Mouse (Mus musculus) cerebellum, postnatal 10 days (tissue): ENCODE measurements around the gene Dspp.
A peak's percentile ranks its signal among the peaks of the same experiment; 100 is the strongest.

ENCODE experiments used
- DNase-seq, 2 experiments: peaks; one replicate each; pipeline ENCODE4 v3.0.0; 2021; ENCODE audit warnings: mixed read lengths in 2 of 2

Dspp gene

DNA sequence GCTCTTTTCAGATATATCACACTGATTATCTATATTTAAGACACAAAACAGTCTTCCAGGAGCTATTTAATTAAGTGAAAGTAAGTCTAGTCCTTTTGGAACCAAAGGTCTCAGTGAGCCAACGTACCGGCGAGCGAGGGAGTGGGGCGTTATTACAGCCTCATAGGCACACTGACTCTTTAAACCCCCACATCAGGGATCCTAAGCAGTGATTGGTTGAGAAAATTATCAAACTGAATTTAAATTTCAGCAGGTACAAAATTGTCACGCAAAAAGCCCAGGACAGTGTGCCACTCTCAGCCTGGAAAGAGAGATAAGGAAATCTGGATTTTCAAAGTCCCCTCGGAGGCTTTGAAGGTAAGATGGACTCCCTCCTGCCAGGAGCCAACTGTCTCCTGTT lies at the start of gene Dspp:
Gene Dspp, plus strand, starts transcription at position 301 of the 400 bp plus-strand sequence.
- DNase-seq: no peak

DNA sequence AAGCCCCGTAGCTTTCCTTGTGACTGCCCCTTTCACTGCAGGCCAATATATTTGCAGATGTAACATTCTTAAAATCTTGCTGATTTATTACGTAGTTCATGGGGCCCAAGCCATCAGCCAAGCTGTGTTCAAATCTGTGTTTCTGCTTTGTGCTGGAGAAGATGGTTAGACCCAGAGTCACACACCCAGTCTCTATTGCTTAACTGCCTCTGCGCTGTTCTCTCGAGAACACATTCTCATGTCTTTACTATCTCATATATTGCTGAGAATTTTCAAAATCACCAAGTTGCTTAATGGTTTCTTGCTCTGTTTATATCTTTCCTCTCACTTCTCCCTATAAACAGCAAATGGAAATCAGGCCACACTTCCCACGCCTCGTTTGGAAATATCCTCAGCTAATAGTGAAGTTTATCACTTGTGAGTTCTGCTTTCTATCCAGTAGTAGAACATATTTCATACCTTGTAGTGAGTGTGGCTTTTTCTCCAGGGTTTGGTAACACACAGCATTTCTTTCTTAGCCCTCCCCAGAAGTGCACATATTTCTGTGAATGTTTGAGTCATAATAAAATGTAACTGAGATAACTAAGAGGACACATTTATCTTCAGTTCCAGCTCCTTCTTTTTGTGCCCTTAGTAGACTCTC lies 46.4 kb upstream of the Dspp start:
- DNase-seq: no peak

DNA sequence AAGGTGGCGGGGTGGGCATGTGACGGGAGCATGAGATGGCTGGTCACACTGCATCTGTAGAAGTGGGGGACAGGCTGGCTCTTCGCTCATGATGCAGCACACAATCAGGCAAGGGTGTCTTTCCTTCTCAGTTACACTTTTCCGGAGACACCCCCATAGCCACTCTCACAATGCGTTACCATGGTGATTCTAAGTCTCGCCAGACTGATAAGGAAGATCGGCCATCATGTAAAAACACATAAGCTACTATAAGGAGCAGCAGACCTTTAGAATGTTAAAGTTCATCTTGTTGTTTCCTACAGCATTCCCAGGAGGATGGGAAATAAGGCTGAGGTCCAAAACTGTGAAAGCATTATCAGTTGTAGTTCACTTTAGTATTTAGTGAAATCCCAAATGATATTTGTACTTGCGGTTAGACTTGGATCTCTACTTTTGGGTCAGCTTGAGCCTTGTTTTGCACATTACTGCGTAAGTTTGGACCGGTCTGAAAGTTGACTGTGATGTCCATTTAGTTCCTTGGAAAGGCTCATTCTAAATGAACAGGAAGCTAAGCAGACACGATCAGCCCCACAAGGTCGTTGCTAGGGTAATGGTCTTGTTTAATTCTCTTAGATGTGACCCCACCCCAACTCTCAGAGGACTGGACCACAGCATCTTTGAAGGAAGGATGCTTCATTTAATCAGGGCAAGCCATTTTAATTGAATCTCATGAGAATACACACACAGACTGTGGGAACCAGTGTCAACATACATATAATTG lies 43.8 kb upstream of the Dspp start:
- no peak for DNase-seq

DNA sequence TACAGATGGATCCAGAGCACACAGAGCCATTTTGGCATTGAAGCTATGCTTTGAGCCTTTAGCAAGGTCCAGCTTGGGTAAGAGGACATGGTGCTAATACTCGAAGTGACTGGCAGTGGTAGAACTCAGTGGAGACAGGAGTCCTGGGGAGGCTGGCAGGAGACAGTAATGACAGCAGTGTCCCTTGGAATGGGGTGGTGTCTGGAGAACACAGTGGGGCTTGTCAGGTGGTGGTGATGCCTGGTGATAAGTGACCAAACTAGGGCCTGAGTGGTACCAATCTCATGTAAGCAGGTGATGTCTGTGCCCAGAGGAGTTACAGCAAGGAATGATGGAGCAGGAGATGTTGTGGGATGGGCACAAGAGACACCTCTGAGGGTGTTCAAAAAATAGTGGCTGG lies 43.2 kb upstream of the Dspp start:
- DNase-seq: no peak

DNA sequence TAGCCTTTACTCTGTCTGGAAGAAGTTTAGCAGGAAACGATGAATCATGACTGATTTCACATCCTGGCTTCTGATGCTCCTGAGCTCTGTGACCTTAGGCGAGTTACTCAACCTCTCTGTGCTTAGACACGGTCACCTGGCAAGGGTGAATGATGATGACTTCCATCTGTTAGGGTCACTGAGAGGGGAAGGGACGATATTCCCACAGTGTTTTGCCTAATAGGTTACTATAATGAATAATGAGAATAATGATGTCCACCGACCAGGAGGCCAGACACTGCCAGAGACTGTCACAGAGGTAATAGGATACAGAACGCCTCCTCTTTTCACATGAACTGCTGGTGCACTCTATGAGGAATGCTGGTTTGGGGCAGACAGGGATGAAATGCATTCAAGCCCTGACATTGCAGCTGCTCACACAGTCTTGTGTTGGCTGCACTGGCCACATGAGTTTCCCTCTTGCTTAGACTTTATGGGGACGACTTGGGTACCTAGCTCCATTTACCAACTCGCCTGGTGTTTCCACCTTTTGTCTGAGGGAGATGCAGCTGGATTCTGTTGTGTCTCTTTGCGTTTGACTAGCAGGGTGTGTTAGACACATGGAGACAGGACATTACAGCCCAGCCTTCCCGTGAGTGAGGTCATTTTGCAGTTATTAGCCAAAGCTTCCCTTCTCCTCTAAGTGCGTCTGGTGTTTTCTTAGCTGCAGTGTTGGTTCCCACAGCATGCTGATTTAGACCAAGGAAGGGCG lies 42.1 kb upstream of the Dspp start:
- no peak for DNase-seq

DNA sequence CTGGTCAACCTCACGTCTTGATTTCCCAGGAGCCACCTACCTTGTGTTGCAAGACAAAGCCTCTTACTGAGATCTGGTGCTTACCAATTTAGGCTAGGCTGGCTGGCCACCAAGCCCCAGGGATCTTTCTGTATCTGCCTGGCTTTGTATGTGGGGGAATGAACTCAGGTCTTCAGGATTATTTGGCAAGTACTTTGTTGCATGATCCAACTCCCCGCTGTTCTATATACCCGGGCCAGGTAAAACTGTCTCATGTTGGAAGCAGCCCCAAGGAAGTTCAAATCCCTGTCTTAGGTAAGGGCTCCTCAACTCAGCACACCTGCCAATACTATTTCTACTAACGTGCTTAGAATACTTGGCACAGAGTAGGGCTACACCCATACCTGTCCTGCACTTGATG lies 39.6 kb upstream of the Dspp start:
- DNase-seq: peak in 1 of 2 experiments; percentile 34

DNA sequence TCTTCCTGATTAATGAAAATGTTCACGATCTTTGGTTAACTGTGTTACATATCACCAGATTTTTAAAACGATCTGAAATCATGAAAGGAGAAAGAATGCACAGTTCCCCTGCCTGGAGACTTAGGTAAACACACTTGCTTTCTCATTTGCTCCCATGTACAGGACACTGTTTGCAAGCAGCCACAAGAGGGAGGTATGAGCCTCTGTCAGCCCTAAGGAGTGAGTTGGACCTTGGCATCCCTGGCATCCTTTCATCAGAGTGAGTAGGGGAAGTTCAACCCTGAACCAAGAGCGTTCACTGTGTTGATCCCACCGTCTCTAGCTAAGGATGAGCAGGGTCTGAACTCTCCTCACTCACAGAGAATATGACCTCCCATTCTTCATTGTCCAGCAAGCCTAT lies 39.0 kb upstream of the Dspp start:
- peak; percentile 44 to 57 for DNase-seq

DNA sequence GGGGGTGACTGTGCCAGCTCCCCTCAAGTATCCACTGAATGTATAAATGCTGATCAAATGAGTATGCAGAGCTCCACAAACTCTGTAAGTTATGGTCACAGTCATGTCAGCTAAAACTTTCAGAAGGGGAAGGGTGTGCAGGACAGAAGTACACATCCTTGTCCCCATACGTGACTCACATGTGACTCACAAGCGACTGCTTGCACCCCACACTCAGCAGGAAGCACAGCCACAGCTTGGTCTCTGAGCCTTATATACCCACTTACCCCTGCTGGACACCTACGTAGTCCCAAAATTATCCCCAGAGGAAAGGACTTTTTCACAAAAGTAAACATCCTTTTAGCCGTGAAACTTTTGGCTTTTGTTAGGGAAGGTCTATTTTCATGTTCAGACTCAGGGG lies 36.8 kb upstream of the Dspp start:
- DNase-seq: no peak

DNA sequence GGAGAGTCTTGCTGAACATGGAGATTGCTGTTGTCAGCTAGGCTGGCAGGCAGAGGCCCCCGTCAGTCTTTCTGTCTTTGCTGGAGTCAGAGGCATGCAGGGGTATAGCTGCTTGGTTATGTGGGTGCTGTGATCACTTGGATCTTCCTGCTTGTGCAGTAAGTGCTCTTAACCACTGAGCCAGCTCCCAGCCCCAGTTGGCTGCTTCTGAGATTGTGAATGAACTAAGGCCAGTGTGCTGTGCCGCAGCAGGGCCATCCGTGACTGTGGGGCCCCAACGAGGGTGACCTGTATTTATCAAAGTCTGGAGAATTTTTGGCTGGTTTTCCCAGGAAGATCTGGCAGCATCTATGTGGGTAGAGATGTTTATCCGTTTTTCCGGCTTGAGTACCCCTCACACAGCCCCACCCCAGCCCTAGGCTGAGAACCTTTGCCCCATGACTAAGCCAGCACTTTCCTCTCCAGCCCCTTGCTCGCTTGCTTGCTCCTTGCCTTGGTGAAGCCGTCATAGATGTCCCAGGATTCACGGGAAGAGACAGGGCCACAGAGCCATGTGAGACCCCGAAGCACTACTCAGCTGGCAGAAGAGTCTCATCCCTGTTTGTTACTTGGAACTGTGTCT lies 32.5 kb upstream of the Dspp start:
- DNase-seq: no peak

DNA sequence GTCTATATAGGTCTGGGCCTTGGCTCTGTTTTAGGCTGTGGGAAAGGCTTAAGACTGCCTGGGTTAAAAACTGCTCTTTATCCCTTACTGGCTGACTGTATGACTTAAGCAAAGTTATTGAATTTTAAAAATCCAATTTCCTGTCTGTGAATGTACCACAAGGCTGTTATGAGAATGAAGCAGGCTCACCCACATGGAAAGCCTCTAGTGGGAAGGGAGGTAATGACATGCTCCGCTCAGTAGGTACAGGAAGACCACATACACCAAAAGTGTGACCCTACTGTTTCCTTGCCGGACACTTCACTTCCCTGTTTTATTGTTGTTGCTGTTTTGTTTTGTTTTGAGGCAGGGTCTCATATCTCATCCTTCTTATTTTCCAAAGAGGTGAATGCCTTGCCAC lies 29.4 kb upstream of the Dspp start:
- DNase-seq: no peak

DNA sequence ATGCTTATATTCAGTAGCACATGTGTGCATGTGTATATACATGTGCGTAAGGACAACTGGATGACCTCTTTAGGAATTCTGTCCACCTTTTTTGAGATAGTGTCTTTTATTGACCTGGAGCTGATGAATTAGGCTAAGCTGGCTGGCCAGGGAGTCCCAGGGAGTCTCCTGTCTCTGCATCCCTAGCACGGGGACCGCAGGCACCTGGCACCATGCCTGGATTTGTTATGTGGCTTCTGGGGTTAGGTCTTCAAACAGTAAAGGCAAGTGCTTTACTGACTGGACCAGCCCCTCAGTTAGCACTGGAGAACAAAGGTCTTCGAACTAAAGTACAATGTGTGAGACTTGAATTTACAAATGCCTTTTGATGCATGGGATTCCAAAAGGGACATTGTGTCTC lies 26.5 kb upstream of the Dspp start:
- no peak for DNase-seq

DNA sequence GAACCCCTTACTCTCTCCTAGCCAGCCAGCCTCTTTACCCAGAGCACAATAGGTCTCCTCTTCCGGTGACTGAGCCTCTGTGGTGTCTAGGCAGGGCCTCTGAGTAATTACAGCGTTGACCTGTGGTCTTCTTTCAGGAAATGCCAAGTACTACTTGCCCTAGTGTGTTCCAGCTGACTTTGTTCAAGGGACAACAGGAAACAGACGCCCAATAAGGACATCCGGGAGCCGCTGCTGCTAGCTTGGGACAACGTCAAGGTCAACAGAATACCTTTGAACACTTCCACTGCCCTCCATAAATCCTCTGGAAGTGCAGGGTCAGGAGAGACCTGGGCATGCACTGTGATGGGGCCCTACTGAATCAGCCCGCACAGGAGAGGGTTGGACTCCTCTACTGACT lies 21.2 kb upstream of the Dspp start:
- DNase-seq: no peak

DNA sequence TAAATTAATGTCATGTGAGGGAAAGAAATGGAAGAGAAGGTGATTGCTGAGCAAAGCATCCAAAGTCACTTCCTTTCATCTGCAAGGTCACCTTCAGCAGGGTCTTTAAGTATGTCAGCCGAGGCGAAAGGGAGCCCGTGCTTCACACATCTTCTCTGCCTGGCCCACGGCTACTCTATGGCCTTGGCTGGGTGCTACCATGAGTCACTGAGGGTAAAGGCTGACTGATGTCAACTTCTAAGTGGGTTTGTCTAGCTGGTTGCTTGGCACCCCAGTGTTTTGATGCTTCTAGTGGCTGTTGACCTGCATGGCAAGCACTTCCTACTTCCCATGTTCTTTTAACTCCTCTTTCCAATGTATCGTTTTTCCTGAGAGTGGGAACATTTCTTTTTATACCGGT lies 20.3 kb upstream of the Dspp start:
- no peak for DNase-seq

DNA sequence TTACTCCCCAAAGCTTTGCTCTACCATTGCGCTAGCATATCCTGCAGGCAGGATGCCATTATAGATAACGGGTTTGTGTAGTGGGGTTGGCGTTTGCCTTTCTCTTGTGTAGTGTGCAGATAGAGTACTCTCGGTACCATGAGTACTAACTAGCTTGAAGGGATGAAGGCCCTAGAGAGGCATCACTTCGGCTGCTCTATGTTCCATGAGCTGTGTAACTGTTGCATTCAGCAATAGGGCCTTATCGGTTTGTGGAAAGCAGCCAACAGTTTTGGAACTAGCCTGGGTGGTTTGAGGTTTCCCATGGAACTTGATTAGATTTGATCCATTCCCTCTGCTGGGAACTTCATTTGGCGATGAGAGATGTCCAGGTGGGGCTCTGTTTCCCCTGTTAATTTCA lies 12.8 kb upstream of the Dspp start:
- DNase-seq: no peak

DNA sequence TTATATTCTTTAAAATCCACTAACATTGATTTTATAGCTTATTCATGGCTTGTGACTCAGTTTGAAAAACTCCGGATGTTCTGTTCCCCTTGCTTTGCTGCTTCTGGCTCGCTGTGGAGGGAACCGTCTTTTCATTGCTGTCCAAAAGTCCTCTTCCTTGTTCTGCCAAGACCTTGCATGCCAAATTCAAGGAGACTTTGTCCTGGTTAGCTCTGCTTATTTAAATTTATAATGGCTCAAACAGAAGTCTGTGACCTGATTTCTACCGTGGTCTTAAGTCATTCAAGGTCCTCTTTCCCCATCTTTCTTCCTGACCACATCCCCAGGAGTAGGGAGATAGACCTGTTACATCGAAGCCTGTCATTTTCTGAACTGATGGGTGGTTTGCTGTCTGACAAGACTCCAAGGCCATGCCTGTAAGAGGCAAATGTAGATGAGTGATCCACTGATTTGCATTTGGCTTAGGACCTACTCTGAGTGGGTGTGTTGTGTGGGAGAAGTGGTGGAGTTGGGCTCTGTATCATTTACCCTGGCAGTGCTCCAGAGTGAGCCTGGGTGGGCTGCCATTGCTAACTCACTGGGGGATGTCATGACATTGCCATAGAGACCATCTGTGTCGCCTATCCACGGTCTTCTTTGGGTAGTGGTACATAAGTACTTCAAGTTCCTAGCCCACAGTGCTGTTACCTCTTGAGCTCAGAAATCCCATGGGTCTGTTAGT lies 12.0 kb upstream of the Dspp start:
- DNase-seq: peak; percentile 56 to 66

DNA sequence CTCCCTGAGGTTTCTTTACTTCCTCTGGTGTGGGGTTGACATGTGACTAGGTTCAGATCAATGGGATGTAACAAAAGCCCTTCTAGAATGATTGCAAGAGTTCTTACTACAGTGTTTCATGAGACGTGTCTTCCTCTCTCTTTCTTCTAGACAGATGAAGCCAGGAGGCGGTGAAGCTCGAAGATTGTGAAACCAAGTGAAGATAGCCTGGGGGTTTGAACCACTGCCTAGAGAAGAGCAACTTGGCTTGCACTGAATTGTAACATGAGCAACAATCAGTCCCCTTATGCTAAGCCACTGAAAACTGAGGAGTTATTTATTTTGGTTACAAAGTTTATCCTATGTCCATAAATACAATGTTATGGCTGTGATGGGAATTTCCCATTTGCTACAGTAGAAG lies 9.9 kb upstream of the Dspp start:
- peak in 1 of 2 experiments; percentile 8 for DNase-seq

DNA sequence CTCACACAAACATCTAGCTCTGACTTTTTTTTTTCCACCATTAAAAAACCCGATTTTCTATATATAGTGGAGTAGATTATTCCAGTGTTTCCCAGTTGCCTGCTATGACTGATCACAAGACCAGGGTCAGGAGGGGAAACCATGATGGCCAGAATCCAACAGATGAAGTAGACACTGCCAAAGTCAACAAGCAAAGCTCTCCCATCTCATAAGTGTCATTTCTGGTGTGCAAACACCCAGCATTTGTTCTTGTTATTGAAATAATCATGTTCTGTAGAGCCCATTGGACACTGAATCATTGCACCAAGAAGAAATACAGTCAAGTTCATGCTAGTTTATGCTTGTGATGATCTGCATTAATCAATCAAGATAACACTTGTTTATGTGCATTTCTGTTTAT lies 9.1 kb upstream of the Dspp start:
- no peak for DNase-seq

DNA sequence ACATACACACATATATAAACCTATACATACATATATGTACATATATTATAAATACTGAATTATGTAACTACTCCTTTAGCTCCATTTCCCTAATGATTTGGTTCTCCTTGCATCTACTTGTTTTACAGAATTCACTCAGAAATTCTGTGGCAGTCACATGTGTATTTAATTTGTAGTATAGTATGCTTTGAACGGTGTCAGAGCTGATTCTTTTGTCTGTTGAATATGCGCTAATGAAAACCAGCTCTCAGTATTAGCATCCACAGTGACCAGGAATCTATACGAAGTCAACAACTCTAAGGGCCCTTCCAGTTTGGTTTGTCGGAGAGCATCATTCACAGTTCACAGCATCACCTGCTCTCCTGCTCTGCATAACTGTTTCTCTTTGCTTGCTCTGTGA lies 7.0 kb upstream of the Dspp start:
- DNase-seq: no peak

DNA sequence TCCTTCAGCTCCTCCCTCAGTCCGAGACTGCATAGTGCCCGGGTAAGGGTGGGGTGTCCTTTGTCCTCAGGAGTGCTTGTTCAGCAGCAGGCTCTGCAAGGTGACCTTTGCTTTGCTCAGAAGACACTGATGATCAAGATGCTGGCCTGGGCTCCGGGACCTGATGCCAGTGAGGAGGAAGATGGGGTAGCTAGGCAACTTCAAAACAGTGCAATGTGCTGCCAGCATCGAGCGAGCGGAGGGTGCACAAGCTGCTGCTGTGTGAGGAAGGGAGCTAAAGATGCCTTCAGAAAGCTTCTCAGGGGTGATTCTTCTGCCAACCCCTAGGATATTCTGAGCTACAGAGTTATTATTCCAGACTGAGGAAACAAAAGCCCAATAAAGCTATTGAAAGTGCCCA lies 2.6 kb downstream of the Dspp start:
- no peak for DNase-seq

DNA sequence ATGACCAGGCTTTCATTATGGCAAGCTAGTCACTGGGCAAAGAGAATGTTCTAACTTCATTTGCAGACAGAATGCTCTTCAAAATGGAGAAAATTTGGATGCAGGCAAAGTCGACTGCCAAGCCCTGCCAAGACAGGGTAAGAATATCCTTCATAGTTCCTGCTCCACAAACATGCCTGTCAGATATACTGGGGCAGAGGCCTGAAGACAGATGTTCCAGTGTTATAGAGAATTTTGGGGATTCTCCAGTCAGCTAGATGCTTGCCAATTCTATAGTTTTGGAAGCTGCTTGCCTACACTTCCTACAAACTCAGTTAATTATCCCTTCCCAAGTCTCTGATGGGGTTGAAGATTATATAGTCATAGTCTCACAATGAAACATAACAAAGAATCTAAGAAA lies 13.2 kb downstream of the Dspp start:
- no peak for DNase-seq

DNA sequence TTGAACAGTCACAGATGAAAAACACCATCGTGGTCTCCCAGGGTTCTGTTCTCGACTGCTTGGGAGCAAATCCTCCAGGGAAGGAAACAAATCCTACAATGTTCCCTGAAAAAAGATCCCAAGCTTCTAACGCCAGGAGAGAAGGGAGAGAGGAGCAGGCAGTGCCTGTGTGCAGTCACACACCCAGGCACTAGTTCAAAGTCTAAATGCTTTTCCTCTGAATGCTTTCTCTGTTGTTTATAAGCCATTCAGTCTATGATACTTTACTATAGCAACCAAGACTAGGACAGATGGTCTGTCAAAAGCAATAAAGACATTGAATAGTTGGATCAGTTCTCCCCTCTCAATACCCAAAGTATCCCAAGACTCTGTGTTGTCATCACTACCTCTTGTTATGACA lies 16.8 kb downstream of the Dspp start:
- DNase-seq: no peak

DNA sequence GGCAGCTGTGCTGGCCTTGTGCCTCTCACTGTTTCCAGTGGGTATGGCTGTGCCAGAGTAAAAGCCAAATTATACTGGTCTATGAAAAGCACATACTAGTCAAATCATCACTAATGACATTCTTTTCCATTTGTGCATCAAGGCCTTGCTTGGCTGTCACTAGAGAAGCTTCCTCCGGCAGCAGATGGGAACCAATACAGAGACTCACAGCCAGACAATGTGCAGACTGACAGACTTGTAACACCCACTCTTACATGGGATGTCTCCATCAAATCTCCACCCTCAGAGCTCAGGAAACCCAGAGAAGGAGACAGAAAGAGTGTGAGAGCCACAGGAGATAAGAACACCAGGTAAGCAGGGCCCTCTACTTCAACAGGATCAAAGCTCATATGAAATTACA lies 24.6 kb downstream of the Dspp start:
- no peak for DNase-seq
